Mouse (Mus musculus): ENCODE data around the gene 0610040J01Rik. TPM values are rescaled to one million over a fixed set of nuclear protein-coding genes. Genes with fewer than 3 reads are reported as not detected.

Gene 0610040J01Rik
- polyA plus RNA-seq, 1 experiment from 2014 or later: 53.9 TPM

- peaks cover 1% of the 10 kb centered on the region; the same call in 1 of the 2 replicates for H3K9me3 ChIP-seq (replicated peaks; ENCODE audit: control insufficient read depth, low read length)
- 0 out of 2 replicates have a peak, but pooled peaks cover 11% of the 10 kb centered on the region for H3K4me1 ChIP-seq (ENCODE audit: control insufficient read depth, insufficient read depth, low read length)
- H3K27ac ChIP-seq (ENCODE audit: low read length): peak overlapping the region; percentile 32; the same call in 1 of the 2 replicates
- ATAC-seq (ENCODE audit: insufficient read depth, low FRiP score): peak; percentile 58
- 51% methylated on average over 12 of the region's 12 CpGs for WGBS
- no peak overlapping the region for H3K9ac ChIP-seq (ENCODE audit: low read length)
- no peaks in the 10 kb centered on the region for H3K36me3 ChIP-seq (ENCODE audit: control insufficient read depth, insufficient read depth, low read length)
- no peak overlapping the region for H3K4me2 ChIP-seq (ENCODE audit: low read depth, low read length)
- no peaks in the 10 kb centered on the region for H3K27me3 ChIP-seq (ENCODE audit: control insufficient read depth, insufficient read depth, low read length)
- H3K4me3 ChIP-seq (replicated peaks; ENCODE audit: low read length): no peak overlapping the region
Observed at GRCm38 (mm10) chr5:63839801-63840416, 27.7 kb downstream of the 0610040J01Rik start.

GRCm38 (mm10) chr5:63847080-63847479 is 34.9 kb downstream of the 0610040J01Rik start:
- no peak for ATAC-seq (ENCODE audit: insufficient read depth, low FRiP score)
- Histone ChIP-seq H3K4me1 (ENCODE audit: control insufficient read depth, insufficient read depth, low read length) (0 out of 2 replicates have a peak, but pooled peaks cover 3% of the 10 kb centered on the region), H3K4me2 (ENCODE audit: low read depth, low read length) (no peak overlapping the region), H3K27me3 (ENCODE audit: control insufficient read depth, insufficient read depth, low read length) (no peaks in the 10 kb centered on the region), H3K27ac (ENCODE audit: low read length) (peak overlapping the region; percentile 44; the same call in 1 of the 2 replicates), H3K9ac (ENCODE audit: low read length) (no peak overlapping the region), H3K9me3 (replicated peaks; ENCODE audit: control insufficient read depth, low read length) (peaks cover 8% of the 10 kb centered on the region), H3K4me3 (replicated peaks; ENCODE audit: low read length) (no peak overlapping the region), H3K36me3 (ENCODE audit: control insufficient read depth, insufficient read depth, low read length) (peaks cover 5% of the 10 kb centered on the region; the same call in 1 of the 2 replicates)
- 80% methylated on average over 8 of the region's 8 CpGs for whole genome bisulfite sequencing

GRCm38 (mm10) chr5:63847541-63848226 is 35.5 kb downstream of the 0610040J01Rik start:
- 61% methylated on average over 13 of the region's 13 CpGs for WGBS
- H3K9me3 ChIP-seq (replicated peaks; ENCODE audit: control insufficient read depth, low read length): peaks cover 8% of the 10 kb centered on the region
- H3K36me3 ChIP-seq (ENCODE audit: control insufficient read depth, insufficient read depth, low read length): peaks cover 5% of the 10 kb centered on the region; the same call in 1 of the 2 replicates
- peak; percentile 78 for ATAC-seq (ENCODE audit: insufficient read depth, low FRiP score)
- no peaks in the 10 kb centered on the region for H3K4me1 ChIP-seq (ENCODE audit: control insufficient read depth, insufficient read depth, low read length)
- peak overlapping the region; percentile 44; the same call in 1 of the 2 replicates for H3K27ac ChIP-seq (ENCODE audit: low read length)
- H3K4me2 ChIP-seq (ENCODE audit: low read depth, low read length): no peak overlapping the region
- H3K27me3 ChIP-seq (ENCODE audit: control insufficient read depth, insufficient read depth, low read length): no peaks in the 10 kb centered on the region
- H3K9ac ChIP-seq (ENCODE audit: low read length): no peak overlapping the region
- H3K4me3 ChIP-seq (replicated peaks; ENCODE audit: low read length): no peak overlapping the region

GRCm38 (mm10) chr5:63858901-63859300 is 46.7 kb downstream of the 0610040J01Rik start:
- H3K9me3 ChIP-seq (replicated peaks; ENCODE audit: control insufficient read depth, low read length): no peaks in the 10 kb centered on the region
- no peaks in the 10 kb centered on the region for H3K4me1 ChIP-seq (ENCODE audit: control insufficient read depth, insufficient read depth, low read length)
- WGBS: 80% methylated on average over 8 of the region's 8 CpGs
- no peak overlapping the region for H3K4me3 ChIP-seq (replicated peaks; ENCODE audit: low read length)
- H3K9ac ChIP-seq (ENCODE audit: low read length): no peak overlapping the region
- H3K27me3 ChIP-seq (ENCODE audit: control insufficient read depth, insufficient read depth, low read length): no peaks in the 10 kb centered on the region
- H3K4me2 ChIP-seq (ENCODE audit: low read depth, low read length): no peak overlapping the region
- no peak for ATAC-seq (ENCODE audit: insufficient read depth, low FRiP score)
- H3K36me3 ChIP-seq (ENCODE audit: control insufficient read depth, insufficient read depth, low read length): no peaks in the 10 kb centered on the region
- no peak overlapping the region for H3K27ac ChIP-seq (ENCODE audit: low read length)

- no peak overlapping the region for H3K4me3 ChIP-seq (replicated peaks; ENCODE audit: low read length)
- H3K9ac ChIP-seq (ENCODE audit: low read length): no peak overlapping the region
- H3K36me3 ChIP-seq (ENCODE audit: control insufficient read depth, insufficient read depth, low read length): no peaks in the 10 kb centered on the region
- no peak overlapping the region for H3K4me2 ChIP-seq (ENCODE audit: low read depth, low read length)
- 31% methylated on average over 3 of the region's 3 CpGs for WGBS
- H3K9me3 ChIP-seq (replicated peaks; ENCODE audit: control insufficient read depth, low read length): no peaks in the 10 kb centered on the region
- no peaks in the 10 kb centered on the region for H3K27me3 ChIP-seq (ENCODE audit: control insufficient read depth, insufficient read depth, low read length)
- ATAC-seq (ENCODE audit: insufficient read depth, low FRiP score): no peak
- H3K4me1 ChIP-seq (ENCODE audit: control insufficient read depth, insufficient read depth, low read length): no peaks in the 10 kb centered on the region
- no peak overlapping the region for H3K27ac ChIP-seq (ENCODE audit: low read length)
Observed at GRCm38 (mm10) chr5:63867421-63867820, 55.3 kb downstream of the 0610040J01Rik start.

- H3K4me2 ChIP-seq (ENCODE audit: low read depth, low read length): no peak overlapping the region
- H3K4me3 ChIP-seq (replicated peaks; ENCODE audit: low read length): no peak overlapping the region
- H3K27me3 ChIP-seq (ENCODE audit: control insufficient read depth, insufficient read depth, low read length): no peaks in the 10 kb centered on the region
- 72% methylated on average over 17 of the region's 17 CpGs for WGBS
- H3K9ac ChIP-seq (ENCODE audit: low read length): no peak overlapping the region
- no peaks in the 10 kb centered on the region for H3K9me3 ChIP-seq (replicated peaks; ENCODE audit: control insufficient read depth, low read length)
- no peaks in the 10 kb centered on the region for H3K4me1 ChIP-seq (ENCODE audit: control insufficient read depth, insufficient read depth, low read length)
- no peaks in the 10 kb centered on the region for H3K36me3 ChIP-seq (ENCODE audit: control insufficient read depth, insufficient read depth, low read length)
- H3K27ac ChIP-seq (ENCODE audit: low read length): 0 out of 2 replicates have a peak overlapping the region, but pooled peaks have one; percentile 23
- ATAC-seq (ENCODE audit: insufficient read depth, low FRiP score): no peak
Observed at GRCm38 (mm10) chr5:63872176-63872932, 60.2 kb downstream of the 0610040J01Rik start.

GRCm38 (mm10) chr5:63874880-63875279 is 62.7 kb downstream of the 0610040J01Rik start:
- H3K27ac ChIP-seq (ENCODE audit: low read length): peak overlapping the region; percentile 69
- 59% methylated on average over 16 of the region's 16 CpGs for WGBS
- no peak overlapping the region for H3K4me2 ChIP-seq (ENCODE audit: low read depth, low read length)
- H3K4me1 ChIP-seq (ENCODE audit: control insufficient read depth, insufficient read depth, low read length): no peaks in the 10 kb centered on the region
- peak; percentile 89 for ATAC-seq (ENCODE audit: insufficient read depth, low FRiP score)
- no peak overlapping the region for H3K4me3 ChIP-seq (replicated peaks; ENCODE audit: low read length)
- H3K36me3 ChIP-seq (ENCODE audit: control insufficient read depth, insufficient read depth, low read length): no peaks in the 10 kb centered on the region
- no peaks in the 10 kb centered on the region for H3K27me3 ChIP-seq (ENCODE audit: control insufficient read depth, insufficient read depth, low read length)
- H3K9me3 ChIP-seq (replicated peaks; ENCODE audit: control insufficient read depth, low read length): no peaks in the 10 kb centered on the region
- H3K9ac ChIP-seq (ENCODE audit: low read length): no peak overlapping the region

- H3K9me3 ChIP-seq (replicated peaks; ENCODE audit: control insufficient read depth, low read length): no peaks in the 10 kb centered on the region
- no peaks in the 10 kb centered on the region for H3K4me1 ChIP-seq (ENCODE audit: control insufficient read depth, insufficient read depth, low read length)
- no peak overlapping the region for H3K9ac ChIP-seq (ENCODE audit: low read length)
- H3K27ac ChIP-seq (ENCODE audit: low read length): no peak overlapping the region
- 84% methylated on average over 4 of the region's 4 CpGs for WGBS
- H3K4me2 ChIP-seq (ENCODE audit: low read depth, low read length): no peak overlapping the region
- no peak for ATAC-seq (ENCODE audit: insufficient read depth, low FRiP score)
- H3K27me3 ChIP-seq (ENCODE audit: control insufficient read depth, insufficient read depth, low read length): no peaks in the 10 kb centered on the region
- no peak overlapping the region for H3K4me3 ChIP-seq (replicated peaks; ENCODE audit: low read length)
- H3K36me3 ChIP-seq (ENCODE audit: control insufficient read depth, insufficient read depth, low read length): no peaks in the 10 kb centered on the region
Observed at GRCm38 (mm10) chr5:63876081-63876480, 63.9 kb downstream of the 0610040J01Rik start.

GRCm38 (mm10) chr5:63879026-63879425 is 66.9 kb downstream of the 0610040J01Rik start:
- Histone ChIP-seq H3K4me1 (ENCODE audit: control insufficient read depth, insufficient read depth, low read length) (no peaks in the 10 kb centered on the region), H3K4me2 (ENCODE audit: low read depth, low read length) (no peak overlapping the region), H3K9ac (ENCODE audit: low read length) (no peak overlapping the region), H3K36me3 (ENCODE audit: control insufficient read depth, insufficient read depth, low read length) (no peaks in the 10 kb centered on the region), H3K9me3 (replicated peaks; ENCODE audit: control insufficient read depth, low read length) (no peaks in the 10 kb centered on the region), H3K4me3 (replicated peaks; ENCODE audit: low read length) (no peak overlapping the region), H3K27ac (ENCODE audit: low read length) (no peak overlapping the region), H3K27me3 (ENCODE audit: control insufficient read depth, insufficient read depth, low read length) (no peaks in the 10 kb centered on the region)
- WGBS: 75% methylated on average over 10 of the region's 10 CpGs
- ATAC-seq (ENCODE audit: insufficient read depth, low FRiP score): no peak
